Mouse (Mus musculus) thymus, postnatal 14 days (tissue): Measurements from ENCODE around the gene Gm973.

ENCODE experiments used
- DNase-seq: peaks from one replicate; pipeline ENCODE4 v3.0.0; 2021

Gene Gm973

DNA sequence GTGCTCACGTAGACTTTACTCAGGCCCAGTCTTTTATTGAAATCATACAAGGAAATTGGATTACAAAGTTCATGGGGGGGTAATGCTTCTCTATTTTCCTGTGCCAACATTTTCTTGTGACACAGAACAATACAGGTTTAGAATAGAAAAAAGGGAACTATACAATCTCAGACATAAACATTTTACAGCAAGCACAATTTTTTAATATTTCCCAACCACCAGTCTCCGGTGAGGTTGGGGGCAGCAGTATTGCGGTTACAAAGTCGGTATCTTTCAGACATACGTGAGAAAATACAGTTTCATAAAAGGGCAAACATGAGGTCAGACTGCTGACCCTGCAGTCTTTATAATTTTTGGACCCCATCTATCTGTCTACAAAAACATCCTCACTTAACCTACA lies 20.1 kb upstream of the Gm973 start:
- DNase-seq: no peak

DNA sequence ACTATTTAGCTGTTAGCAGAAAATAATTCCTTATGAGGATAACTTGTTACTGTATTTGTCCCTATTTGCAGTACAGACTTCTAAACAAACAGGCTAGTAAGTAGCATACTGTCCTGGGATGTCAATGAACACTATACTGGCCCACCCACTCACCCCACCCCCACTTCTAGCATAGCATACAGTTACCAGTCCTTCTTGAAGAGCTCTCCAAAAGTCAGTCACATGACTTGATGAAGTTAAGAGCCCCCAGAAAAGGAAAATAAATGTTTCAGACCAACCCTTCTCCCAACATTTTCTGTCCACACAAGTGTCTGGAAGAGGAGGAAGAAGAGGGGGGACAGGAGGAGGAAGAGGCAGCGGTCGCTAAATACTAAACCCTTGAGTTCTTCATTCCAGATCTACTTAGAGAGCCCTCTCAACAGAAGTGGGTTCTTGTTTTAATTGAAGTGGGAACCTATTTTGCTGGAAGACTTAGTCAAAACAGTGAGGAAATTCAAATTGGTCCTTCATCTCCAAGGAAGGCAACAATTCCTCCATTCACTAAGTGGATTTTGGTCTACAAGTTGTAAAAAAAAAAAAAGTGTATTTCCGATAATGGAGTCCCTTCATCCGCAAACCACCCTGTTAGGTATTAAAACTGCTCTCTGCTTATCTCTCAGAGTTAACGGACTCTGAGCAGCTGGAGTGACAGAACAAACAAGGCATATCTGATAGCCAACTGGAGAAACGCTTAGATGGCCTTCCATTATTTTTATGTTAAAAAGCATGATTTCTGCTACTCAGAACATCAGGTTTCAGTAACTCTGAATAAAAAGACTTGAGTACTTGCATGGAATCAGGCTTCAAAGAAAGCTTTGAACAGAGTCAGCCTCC lies 18.1 kb upstream of the Gm973 start:
- DNase-seq: no peak

DNA sequence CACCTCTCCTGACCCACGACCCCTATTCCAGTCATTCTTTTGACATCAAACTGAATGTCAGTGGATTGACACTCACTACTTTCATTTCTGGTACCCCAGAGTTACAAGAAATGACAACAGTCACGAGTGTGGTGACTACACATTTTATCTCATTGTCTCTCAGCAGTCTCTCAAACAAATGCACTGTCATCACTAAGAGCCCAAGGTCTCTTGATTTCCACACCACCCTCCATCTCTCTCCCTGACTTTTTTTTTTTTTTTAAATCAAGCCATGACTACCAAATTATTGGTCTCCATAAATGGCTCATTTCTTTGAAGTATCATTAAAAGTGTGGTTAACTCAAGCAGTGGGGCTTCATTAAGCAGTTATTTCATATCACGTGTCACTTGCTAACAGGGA lies 16.7 kb upstream of the Gm973 start:
- no peak for DNase-seq

DNA sequence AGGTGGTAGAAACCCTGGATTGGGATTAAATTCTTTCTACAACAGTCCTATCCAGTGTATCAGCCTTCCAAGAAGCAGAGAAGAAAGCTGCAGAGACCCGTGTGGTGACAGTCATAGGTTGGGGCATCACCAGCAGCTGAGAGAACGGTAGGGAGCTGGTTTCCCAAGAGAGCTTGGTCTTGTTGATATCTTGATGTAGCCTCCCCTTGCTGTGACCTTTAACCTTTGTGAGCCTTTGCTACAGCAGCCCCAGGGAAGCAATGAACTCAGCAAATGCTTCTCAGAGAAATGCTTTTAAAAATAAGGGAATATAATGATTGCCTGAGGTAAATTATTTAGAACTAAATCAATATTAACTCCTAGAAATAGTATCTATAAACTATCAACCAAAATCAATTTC lies 13.7 kb upstream of the Gm973 start:
- no peak for DNase-seq

GRCm38 (mm10) chr1:59503659-59504301 lies 12.3 kb upstream of the Gm973 start:
- DNase-seq: no peak

GRCm38 (mm10) chr1:59504302-59504700 lies 11.8 kb upstream of the Gm973 start:
- no peak for DNase-seq

GRCm38 (mm10) chr1:59508463-59509139 lies 7.5 kb upstream of the Gm973 start:
- DNase-seq: no peak

GRCm38 (mm10) chr1:59511566-59512270 lies 4.3 kb upstream of the Gm973 start:
- no peak for DNase-seq

DNA sequence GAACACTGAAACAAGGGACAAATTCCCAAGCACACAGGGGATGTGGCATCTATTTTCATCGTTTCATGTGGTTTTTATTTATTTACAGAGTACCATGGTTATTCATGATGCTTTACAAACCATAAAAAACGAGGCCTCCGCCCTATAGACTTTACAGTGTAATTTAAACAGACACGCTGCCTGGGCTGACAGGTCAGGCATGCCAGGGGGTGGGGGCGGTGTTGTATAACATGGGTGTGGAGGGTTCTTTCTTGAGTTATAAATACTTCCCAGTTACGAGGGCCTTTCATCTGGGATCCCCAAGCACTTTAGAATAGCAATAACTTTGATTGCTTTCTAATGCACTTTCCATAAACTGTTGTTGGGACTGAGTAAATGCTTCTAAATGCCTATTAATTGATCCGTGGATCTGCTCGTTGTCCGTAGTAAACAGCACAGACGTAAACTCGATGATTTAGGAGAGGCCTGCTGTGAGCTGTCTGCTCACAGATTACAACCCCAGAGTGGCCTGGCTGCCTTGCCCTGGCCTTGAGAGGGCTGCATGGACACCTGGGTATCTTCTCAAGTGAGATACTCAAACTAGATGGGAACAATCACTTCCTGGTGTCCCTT lies 4.3 kb downstream of the Gm973 start:
- DNase-seq: no peak

- no peak for DNase-seq
Measured at GRCm38 (mm10) chr1:59522456-59522855, 6.4 kb downstream of the Gm973 start.

- peak; percentile 12 for DNase-seq
Measured at GRCm38 (mm10) chr1:59523378-59523958, 7.4 kb downstream of the Gm973 start.

DNA sequence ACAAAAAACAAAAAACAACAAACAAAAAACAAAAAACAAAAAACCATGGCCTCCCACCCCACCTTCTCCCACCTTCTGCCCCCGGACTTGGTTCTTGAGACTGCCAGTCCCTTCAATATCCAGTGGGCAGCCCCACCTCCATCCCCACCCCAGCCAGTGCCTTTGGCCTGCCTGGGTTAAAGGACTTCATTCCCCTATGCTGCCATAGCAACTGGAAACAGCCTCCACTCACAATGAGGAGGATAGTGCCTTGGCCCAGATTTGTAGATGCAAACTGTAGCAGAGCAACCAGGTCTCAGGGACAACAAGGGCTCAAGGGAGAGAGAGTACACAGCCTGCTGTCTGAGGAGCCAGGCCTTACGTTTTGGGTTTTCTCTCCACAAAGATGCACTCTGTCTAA lies 8.0 kb downstream of the Gm973 start:
- DNase-seq: no peak

DNA sequence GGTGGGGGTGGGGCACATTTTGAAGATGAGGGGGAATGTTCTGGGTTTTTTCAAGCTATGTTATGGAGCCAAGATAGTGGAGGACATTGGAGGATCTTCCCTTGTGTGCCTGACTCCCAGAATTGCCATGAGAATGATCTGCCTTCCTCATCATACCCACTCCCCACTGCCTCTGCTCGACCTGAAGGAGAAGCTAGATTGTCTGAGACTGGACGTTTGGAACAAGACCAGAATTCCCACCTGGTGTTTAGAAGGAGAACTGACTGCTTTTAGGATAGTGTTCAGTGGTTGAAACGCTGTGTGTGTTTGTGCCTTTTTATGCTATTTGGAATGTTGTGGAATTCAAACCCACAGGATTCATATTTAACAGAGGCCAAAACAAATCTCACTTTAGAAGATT lies 8.7 kb downstream of the Gm973 start:
- no peak for DNase-seq

DNA sequence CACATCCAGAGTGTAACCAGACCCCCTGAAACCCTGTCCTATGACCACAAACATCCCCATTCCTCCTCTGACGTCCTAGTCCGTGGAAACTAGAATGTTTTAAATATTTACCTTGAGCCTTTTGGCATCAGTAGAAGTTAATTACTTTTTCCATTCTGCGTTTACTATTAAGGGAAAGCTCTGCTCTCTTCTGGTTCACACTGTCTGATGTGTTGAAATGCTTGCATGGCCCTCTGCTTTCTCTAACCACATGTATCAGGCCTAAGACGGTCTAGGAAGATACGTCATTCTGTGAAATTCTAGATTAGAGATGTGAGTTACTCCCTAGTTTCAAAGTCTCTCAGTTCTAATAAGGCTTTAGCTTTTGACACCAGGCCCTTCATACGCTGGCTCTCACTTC lies 11.2 kb downstream of the Gm973 start:
- no peak for DNase-seq

GRCm38 (mm10) chr1:59534976-59535810 lies 19.1 kb downstream of the Gm973 start:
- DNase-seq: no peak

DNA sequence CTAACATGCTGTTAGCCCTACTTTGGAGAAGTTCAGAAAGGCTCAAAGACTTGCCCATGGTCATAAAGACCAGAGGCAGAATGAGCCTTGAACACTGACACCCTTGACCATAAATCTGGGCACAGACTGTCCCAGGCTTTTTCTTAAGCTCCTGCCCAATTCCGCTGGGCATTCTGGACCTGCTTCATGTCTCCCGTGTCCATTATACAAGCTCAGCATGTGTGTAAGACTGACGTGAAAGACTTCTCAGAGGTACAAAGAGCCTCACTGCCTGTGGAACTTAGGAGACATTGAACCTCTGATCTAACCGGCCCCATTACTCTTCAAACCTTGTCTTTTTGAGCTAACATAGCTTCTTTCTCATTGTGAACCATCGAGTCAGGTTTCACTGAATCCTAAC lies 22.3 kb downstream of the Gm973 start:
- DNase-seq: no peak

- DNase-seq: no peak
Measured at GRCm38 (mm10) chr1:59540537-59541148, 24.6 kb downstream of the Gm973 start.

DNA sequence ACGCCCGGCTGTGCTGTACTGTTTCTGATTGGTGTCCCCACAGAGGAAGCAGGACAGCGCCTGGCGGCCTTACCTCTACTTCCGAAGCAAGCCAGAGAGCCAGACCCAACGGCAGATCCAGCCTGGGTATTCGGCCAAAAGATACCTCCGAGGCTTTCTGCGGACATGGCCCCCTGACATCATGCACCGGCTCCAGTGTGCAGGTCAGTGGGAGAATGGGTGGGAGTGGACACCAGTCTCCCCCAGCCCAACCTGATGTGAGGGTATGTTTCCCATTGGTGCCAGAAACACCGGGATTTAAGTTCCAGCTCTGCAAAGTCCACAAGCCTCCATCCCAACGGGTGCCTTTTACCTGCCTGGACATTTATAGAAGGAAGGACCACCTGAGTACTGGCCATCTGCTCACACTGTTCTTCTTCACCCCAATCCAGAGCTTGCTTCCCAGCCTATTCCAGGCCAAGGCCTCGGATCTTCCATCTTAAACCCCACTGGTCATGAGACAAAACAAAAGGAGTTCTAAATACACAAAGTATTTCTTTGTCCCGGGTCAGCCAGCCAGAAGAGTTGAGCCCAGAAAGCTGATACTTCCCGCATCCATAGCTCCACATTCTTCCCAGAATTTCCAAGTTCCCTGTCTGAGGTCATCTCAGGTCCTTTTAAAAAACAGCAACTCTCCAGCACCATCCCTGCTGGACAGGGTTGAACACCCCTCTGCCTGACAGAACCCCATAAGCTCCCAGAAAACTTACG lies 25.4 kb downstream of the Gm973 start:
- DNase-seq: no peak

DNA sequence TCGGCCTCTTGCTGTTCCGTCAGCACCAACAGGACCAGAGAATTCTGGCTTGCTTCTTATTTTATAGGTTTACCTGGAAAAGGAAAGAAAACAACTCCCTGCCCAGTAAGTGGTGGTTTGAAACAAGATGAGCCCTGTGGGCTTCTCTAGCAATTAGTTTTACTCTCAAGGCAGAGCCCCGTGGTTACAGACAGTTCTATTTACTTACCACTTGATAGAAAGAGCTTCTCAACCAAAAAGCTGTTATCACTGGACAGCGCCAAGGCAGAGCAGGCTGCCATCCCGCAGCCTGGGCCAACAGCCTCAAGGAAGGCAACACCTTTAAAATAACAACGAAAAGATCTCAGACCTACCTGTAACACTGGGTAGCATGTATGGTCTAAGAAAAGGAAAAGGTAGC lies 26.2 kb downstream of the Gm973 start:
- DNase-seq: no peak

DNA sequence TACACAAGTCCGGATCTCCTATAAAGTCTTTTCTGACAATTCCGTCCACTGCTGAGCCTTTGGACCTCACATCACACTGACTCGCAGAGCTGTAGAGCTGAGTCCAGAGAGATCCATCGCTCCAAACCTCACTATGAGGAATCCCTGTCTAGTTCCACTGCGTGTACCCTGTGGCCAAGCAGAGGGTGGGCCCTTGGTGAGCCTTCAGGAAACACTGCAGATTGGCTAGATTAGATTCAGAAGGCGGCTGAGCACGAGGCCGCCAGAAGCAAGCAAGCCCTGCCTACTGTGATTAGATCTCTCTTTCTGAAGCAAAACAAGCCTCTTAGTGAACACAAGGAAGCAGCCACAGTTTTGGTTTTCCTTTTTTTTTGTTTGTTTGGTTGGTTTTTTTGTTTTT lies 27.8 kb downstream of the Gm973 start:
- no peak for DNase-seq
